Mouse (Mus musculus) liver, embryonic 12.5 days (tissue): ENCODE results near the gene Gm10720. TPM values are rescaled to one million over a fixed set of nuclear protein-coding genes. Genes with fewer than 3 reads are reported as not detected.
"Not testable (repeated sequence)": the region's sequence is repeated elsewhere in the genome, so short reads cannot be mapped to it uniquely, and the experiment has no call there.

Experiments used
- ATAC-seq: fragments of 200-750 bp; cut with Nextera tagmentation; 2 replicates; pipeline ENCODE4 v1.8.0; 2017; ENCODE audit warnings: moderate number of reproducible peaks, mild to moderate bottlenecking, moderate library complexity
- H3K27ac ChIP-seq: fragments of 300-500 bp; sonication (generic); 2 replicates; pipeline ENCODE4 v1.5.1; 2016; ENCODE audit warnings: mild to moderate bottlenecking
- H3K27me3 ChIP-seq: fragments of 300-500 bp; sonication (generic); replicated peaks from 2 replicates; pipeline ENCODE4 v1.6.1; 2016; ENCODE audit warnings: mild to moderate bottlenecking, moderate library complexity
- H3K36me3 ChIP-seq: fragments of 300-500 bp; sonication (generic); 2 replicates; pipeline ENCODE4 v1.6.1; 2016; ENCODE audit warnings: mild to moderate bottlenecking, moderate library complexity
- H3K4me1 ChIP-seq: fragments of 300-500 bp; sonication (generic); 2 replicates; pipeline ENCODE4 v1.6.1; 2016
- H3K4me2 ChIP-seq: fragments of 300-500 bp; sonication (generic); 2 replicates; pipeline ENCODE4 v1.6.1; 2016; ENCODE audit warnings: mild to moderate bottlenecking, moderate library complexity
- H3K4me3 ChIP-seq: fragments of 300-500 bp; sonication (generic); 2 replicates; pipeline ENCODE4 v1.5.1; 2016; ENCODE audit warnings: mild to moderate bottlenecking, moderate library complexity
- H3K9ac ChIP-seq: fragments of 300-500 bp; sonication (generic); 2 replicates; pipeline ENCODE4 v1.6.1; 2016; ENCODE audit warnings: mild to moderate bottlenecking, moderate library complexity
- H3K9me3 ChIP-seq: fragments of 300-500 bp; sonication (generic); replicated peaks from 2 replicates; pipeline ENCODE4 v1.6.1; 2016; ENCODE audit warnings: mild to moderate bottlenecking, moderate library complexity
- WGBS: fragments of 180-500 bp; shearing (Covaris S2); methylation state at CpG from one replicate; pipeline ENCODE4 v1.1.7; 2016; ENCODE audit not compliant: insufficient replicate concordance; 5-methylcytosine and 5-hydroxymethylcytosine counted together
- microRNA-seq: library from miRNA; unstranded; fragments of <30 nt; microRNA quantifications from one replicate; pipeline ENCODE4, GENCODE M21; 2017
- polyA plus RNA-seq: library from polyadenylated mRNA; unstranded; fragments of >200 nt; fragmentation: Nextera tagmentation; extraction: Ambion mirVana; gene quantifications from 2 replicates; pipeline ENCODE4 v1.2.1, GENCODE M21; 2016

The Gm10720 gene
- polyA plus RNA-seq, 1 experiment from 2014 or later: not detected

GRCm38 (mm10) chr9:3029276-3030000 is 14.0 kb downstream of the Gm10720 start:
- 53% methylated on average over 14 of the region's 16 CpGs for WGBS

GRCm38 (mm10) chr9:3030677-3031318 is 15.3 kb downstream of the Gm10720 start:
- not testable (repeated sequence) for H3K4me2 ChIP-seq, H3K36me3 ChIP-seq, H3K27me3 ChIP-seq, H3K4me1 ChIP-seq, H3K4me3 ChIP-seq, ATAC-seq, H3K9ac ChIP-seq, H3K9me3 ChIP-seq, H3K27ac ChIP-seq
- WGBS: 48% methylated on average over 3 of the region's 10 CpGs

More at GRCm38 (mm10) chr9:3029276-3030000, 14.0 kb downstream of the Gm10720 start:
- H3K27me3 ChIP-seq, H3K27ac ChIP-seq, H3K9me3 ChIP-seq, H3K4me2 ChIP-seq, H3K4me3 ChIP-seq, H3K36me3 ChIP-seq, H3K4me1 ChIP-seq, H3K9ac ChIP-seq, ATAC-seq: not testable (repeated sequence)

GRCm38 (mm10) chr9:3034299-3034698 is 18.8 kb downstream of the Gm10720 start, which contains the start of gene Gm17535:
Gene Gm17535 (plus strand): TSS chr9:3034599.
- ATAC-seq, H3K27me3 ChIP-seq, H3K36me3 ChIP-seq, H3K27ac ChIP-seq, H3K4me3 ChIP-seq, H3K9me3 ChIP-seq, H3K4me2 ChIP-seq, H3K4me1 ChIP-seq, H3K9ac ChIP-seq: not testable (repeated sequence)
- WGBS: 29% methylated on average over 1 of the region's 8 CpGs

GRCm38 (mm10) chr9:3036577-3036976 is 21.1 kb downstream of the Gm10720 start, which contains the start of gene Gm10715:
Gene Gm10715 (plus strand): TSS chr9:3036877.
- not testable (repeated sequence) for H3K4me1 ChIP-seq, H3K9ac ChIP-seq, H3K36me3 ChIP-seq, H3K27ac ChIP-seq, H3K27me3 ChIP-seq, H3K4me2 ChIP-seq, ATAC-seq, H3K9me3 ChIP-seq, H3K4me3 ChIP-seq
- 67% methylated on average over 8 of the region's 8 CpGs for WGBS

- not testable (repeated sequence) for H3K4me1 ChIP-seq, H3K4me3 ChIP-seq, H3K9ac ChIP-seq, ATAC-seq, H3K36me3 ChIP-seq, H3K9me3 ChIP-seq, H3K4me2 ChIP-seq, H3K27ac ChIP-seq, H3K27me3 ChIP-seq
- 50% methylated on average over 4 of the region's 4 CpGs for WGBS
These were observed 22.7 kb downstream of the Gm10720 start for GRCm38 (mm10) chr9:3038161-3038560.

Small RNA genes lying within 50 kb of the gene (microRNA-seq; reads per million reads assigned to microRNA genes)
- not detected for gene Mir101c

Other genes with a start within 250 kb of the Gm10720 start
- gene Gm10722, start 14.7 kb upstream of the Gm10720 start, polyA plus RNA-seq: not detected in 2 replicates
- not detected in 2 replicates for gene Gm11168, start 12.3 kb upstream of the Gm10720 start, polyA plus RNA-seq
- not detected in 2 replicates for gene Gm10721, start 2.5 kb upstream of the Gm10720 start, polyA plus RNA-seq
- not detected in 2 replicates for gene Gm10719, start 1.8 kb downstream of the Gm10720 start, polyA plus RNA-seq
- gene Gm10718, start 7.9 kb downstream of the Gm10720 start, polyA plus RNA-seq: 0.33 TPM in 1 of 2 replicates, not detected in the other
- not detected in 2 replicates for gene Gm10717, start 9.8 kb downstream of the Gm10720 start, polyA plus RNA-seq
- not detected in 2 replicates for gene Gm17535, start 18.9 kb downstream of the Gm10720 start, polyA plus RNA-seq
- not detected in 2 replicates for gene Gm10715, start 21.2 kb downstream of the Gm10720 start, polyA plus RNA-seq